Mouse (Mus musculus) spleen, adult 18-20 months (tissue): ENCODE data around the gene Ext2.

Experiments used
- DNase-seq, 2 experiments: peaks; one replicate each; pipeline ENCODE4 v3.0.0; 2022; ENCODE audit warnings: mixed read lengths in 2 of 2

Ext2 gene

DNA sequence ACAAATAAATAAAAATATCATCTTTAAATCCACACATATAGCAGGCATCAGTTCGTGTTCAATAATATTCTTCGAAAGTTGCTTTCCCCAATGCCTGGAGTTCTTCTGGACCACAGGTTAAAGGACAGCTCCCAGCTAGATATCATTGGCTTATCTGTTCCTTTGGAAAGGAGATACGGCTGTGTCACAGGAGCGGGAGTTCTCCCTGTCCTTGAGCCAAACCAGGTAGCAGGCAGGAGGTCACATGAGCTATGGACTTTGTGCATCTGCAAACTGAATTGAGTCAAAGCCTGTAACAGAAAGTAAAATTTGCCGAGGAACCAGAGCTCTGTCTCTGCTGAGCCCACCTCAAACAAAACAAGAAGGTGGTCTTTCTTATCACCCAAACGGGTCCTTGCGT, 209.3 kb downstream of the Ext2 start:
- no peak for DNase-seq
